Mouse (Mus musculus) monocyte, adult 2 months (primary cell): Measurements from ENCODE around the gene Gkn3.

ENCODE experiments used
- DNase-seq, 2 experiments: peaks; one replicate each; pipeline ENCODE4 v3.0.0; 2022; ENCODE audit warnings: low spot score in 2 of 2, low read depth in 1 of 2

Gene Gkn3

GRCm38 (mm10) chr6:87388877-87389276, at the start of gene Gkn3:
Gene Gkn3 (minus strand): TSS chr6:87388935.
- no peak for DNase-seq

- DNase-seq, result no peak
Observed at GRCm38 (mm10) chr6:87436745-87437144, 48.0 kb upstream of the Gkn3 start.

- no peak for DNase-seq
Observed at GRCm38 (mm10) chr6:87435791-87436190, 47.1 kb upstream of the Gkn3 start.

GRCm38 (mm10) chr6:87428487-87429044, 39.8 kb upstream of the Gkn3 start, which contains the start of gene Bmp10:
Gene Bmp10 (plus strand): TSS chr6:87428994.
- DNase-seq, result no peak

GRCm38 (mm10) chr6:87427616-87428015, 38.9 kb upstream of the Gkn3 start:
- no peak for DNase-seq

- DNase-seq, result no peak
Observed at GRCm38 (mm10) chr6:87426954-87427353, 38.2 kb upstream of the Gkn3 start.

GRCm38 (mm10) chr6:87424037-87424816, 35.5 kb upstream of the Gkn3 start:
- no peak for DNase-seq

- no peak for DNase-seq
Observed at GRCm38 (mm10) chr6:87422304-87422703, 33.6 kb upstream of the Gkn3 start.

GRCm38 (mm10) chr6:87412011-87412410, 23.3 kb upstream of the Gkn3 start:
- DNase-seq, result no peak

- DNase-seq, result no peak
Observed at GRCm38 (mm10) chr6:87401456-87401855, 12.7 kb upstream of the Gkn3 start.

GRCm38 (mm10) chr6:87399886-87400566, 11.3 kb upstream of the Gkn3 start:
- DNase-seq, result peak in 1 of 2 experiments; percentile 2

GRCm38 (mm10) chr6:87399137-87399536, 10.4 kb upstream of the Gkn3 start:
- peak in 1 of 2 experiments; percentile 38 for DNase-seq

GRCm38 (mm10) chr6:87394783-87395182, 6.0 kb upstream of the Gkn3 start:
- DNase-seq, result no peak

- DNase-seq, result no peak
Observed at GRCm38 (mm10) chr6:87393466-87394205, 4.9 kb upstream of the Gkn3 start.

GRCm38 (mm10) chr6:87389455-87389989, 787 bp upstream of the Gkn3 start:
- no peak for DNase-seq

GRCm38 (mm10) chr6:87386681-87387080, 2.1 kb downstream of the Gkn3 start:
- DNase-seq, result no peak

GRCm38 (mm10) chr6:87386203-87386602, 2.5 kb downstream of the Gkn3 start:
- DNase-seq, result peak in 1 of 2 experiments; percentile 10

GRCm38 (mm10) chr6:87384761-87385160, 4.0 kb downstream of the Gkn3 start:
- no peak for DNase-seq

- no peak for DNase-seq
Observed at GRCm38 (mm10) chr6:87383926-87384691, 4.6 kb downstream of the Gkn3 start.

- DNase-seq, result no peak
Observed at GRCm38 (mm10) chr6:87373057-87373456, 15.7 kb downstream of the Gkn3 start, which contains the start of gene Gkn2. Gene Gkn2 (plus strand): TSS chr6:87373357.
